Mouse (Mus musculus) spleen, adult 2 months (tissue): ENCODE results near the gene Dtx4. TPM values are rescaled to one million over a fixed set of nuclear protein-coding genes. Genes with fewer than 3 reads are reported as not detected.
"Not testable (repeated sequence)": the region's sequence is repeated elsewhere in the genome, so short reads cannot be mapped to it uniquely, and the experiment has no call there.

Experiments
- DNase-seq, 2 experiments: peaks; one replicate each; pipeline versions ENCODE4 v3.0.0 to v3.0.0-alpha.2; 2012 to 2021; ENCODE audit warnings: low spot score in 2 of 2, low read depth in 1 of 2
- H3K27ac ChIP-seq: fragments of 200-500 bp; 2 replicates; pipeline ENCODE4 v1.5.1; 2012; ENCODE audit warnings: low read length, inconsistent platforms; ENCODE audit not compliant: insufficient read depth
- H3K27me3 ChIP-seq: fragments of 200-500 bp; 2 replicates; pipeline ENCODE4 v1.6.1; 2012; ENCODE audit warnings: mild to moderate bottlenecking, moderate library complexity, low read length, inconsistent platforms; ENCODE audit not compliant: control insufficient read depth, insufficient read depth
- H3K36me3 ChIP-seq: fragments of 200-500 bp; 2 replicates; pipeline ENCODE4 v1.6.1; 2012; ENCODE audit warnings: mild to moderate bottlenecking, low read length, inconsistent platforms; ENCODE audit not compliant: control insufficient read depth, insufficient read depth
- H3K4me1 ChIP-seq: fragments of 200-500 bp; 2 replicates; pipeline ENCODE4 v1.6.1; 2011; ENCODE audit warnings: inconsistent platforms; ENCODE audit not compliant: control insufficient read depth, insufficient read depth, insufficient read length
- H3K4me3 ChIP-seq: fragments of 200-500 bp; 2 replicates; pipeline ENCODE4 v1.5.1; 2011; ENCODE audit warnings: mild to moderate bottlenecking, inconsistent platforms; ENCODE audit not compliant: insufficient read depth, insufficient read length; ENCODE audit errors: extremely low read depth
- CTCF ChIP-seq: fragments of 200-500 bp; IDR thresholded peaks from 2 replicates; pipeline ENCODE4 v1.5.1; 2011; ENCODE audit warnings: mild to moderate bottlenecking, inconsistent platforms; ENCODE audit not compliant: insufficient read depth, insufficient read length, insufficient replicate concordance; ENCODE audit errors: extremely low read depth
- POLR2A ChIP-seq: fragments of 200-500 bp; IDR thresholded peaks from 2 replicates; pipeline ENCODE4 v1.6.1; 2011; ENCODE audit warnings: low read depth, low read length, inconsistent platforms
- WGBS: fragments of 180-500 bp; shearing (Covaris S2); methylation state at CpG from one replicate; pipeline ENCODE4 v1.1.7; 2018; 5-methylcytosine and 5-hydroxymethylcytosine counted together
- polyA plus RNA-seq: library from polyadenylated mRNA; depleted of rRNA; stranded (reverse); fragments of >200 nt; gene quantifications from 2 replicates; pipeline ENCODE4 v1.2.3, GENCODE M21; 2012; rRNA removed

Gene Dtx4
- 4.3 TPM in 2 replicates for polyA plus RNA-seq

GRCm38 (mm10) chr19:12501370-12502347, at the start of gene Dtx4:
Dtx4 (minus strand) TSS chr19:12501454.
- Histone ChIP-seq H3K4me3 (peak within 1 kb of the TSS; percentile 65), H3K36me3 (no peaks in the 10 kb centered on the region), H3K4me1 (no peaks in the 10 kb centered on the region), H3K27ac (no peak within 1 kb of the TSS), H3K27me3 (peaks cover 2% of the 10 kb centered on the region; the same call in 1 of the 2 replicates)
- DNase-seq = peak; percentile 80 to 91
- WGBS = under 1% methylated on average over 74 of the region's 80 CpGs
- TF ChIP-seq POLR2A (no peak), CTCF (peak; percentile 95; the same call in 1 of the 2 replicates)

- DNase-seq = no peak
- no peak for TF ChIP-seq CTCF
- no peak for TF ChIP-seq POLR2A
- H3K4me1 ChIP-seq = no peaks in the 10 kb centered on the region
- H3K27me3 ChIP-seq = no peaks in the 10 kb centered on the region
- no peaks in the 10 kb centered on the region for H3K36me3 ChIP-seq
- no peak overlapping the region for H3K27ac ChIP-seq
- H3K4me3 ChIP-seq = no peak overlapping the region
- 93% methylated on average over 5 of the region's 5 CpGs for WGBS
Measured at GRCm38 (mm10) chr19:12550005-12550942, 49.0 kb upstream of the Dtx4 start.

- Histone ChIP-seq H3K27ac (no peak overlapping the region), H3K4me3 (no peak overlapping the region), H3K27me3 (no peaks in the 10 kb centered on the region), H3K36me3 (no peaks in the 10 kb centered on the region), H3K4me1 (no peaks in the 10 kb centered on the region)
- peak in 1 of 2 experiments; percentile 57 for DNase-seq
- no peak for TF ChIP-seq POLR2A
- peak; percentile 16; the same call in 1 of the 2 replicates for TF ChIP-seq CTCF
- WGBS = 65% methylated on average over 5 of the region's 5 CpGs
Measured at GRCm38 (mm10) chr19:12549166-12549565, 47.9 kb upstream of the Dtx4 start.

- not testable (repeated sequence) for H3K4me3 ChIP-seq, DNase-seq, H3K36me3 ChIP-seq, H3K4me1 ChIP-seq, H3K27ac ChIP-seq, H3K27me3 ChIP-seq
- WGBS = 94% methylated on average over 11 of the region's 11 CpGs
Measured at GRCm38 (mm10) chr19:12545440-12545839, 44.2 kb upstream of the Dtx4 start, which contains the start of gene Fam111a. Fam111a (plus strand) TSS chr19:12545740.

DNA sequence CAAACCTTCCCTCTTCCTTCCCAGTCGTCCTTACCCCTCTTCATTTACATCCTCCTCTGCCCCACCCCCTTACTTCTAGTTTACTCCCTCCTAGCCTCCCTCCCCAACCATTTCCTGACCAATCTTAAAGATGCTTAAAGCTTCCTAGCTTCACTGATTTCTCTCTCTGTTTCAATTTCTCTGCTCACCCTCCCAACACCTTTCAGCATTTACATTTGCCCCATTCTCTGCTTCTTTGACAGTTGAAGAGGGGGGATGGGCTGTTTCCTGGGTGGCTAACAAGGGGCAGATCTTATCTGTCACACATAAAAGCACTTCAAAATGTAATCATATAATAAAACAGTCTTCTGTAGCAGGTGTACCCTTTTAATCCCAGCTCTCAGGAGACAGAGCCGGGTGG, 40.4 kb upstream of the Dtx4 start:
- Histone ChIP-seq H3K27ac (peak overlapping the region; percentile 97), H3K36me3 (no peaks in the 10 kb centered on the region), H3K4me3 (peak overlapping the region; percentile 31; the same call in 1 of the 2 replicates), H3K4me1 (peaks cover 10% of the 10 kb centered on the region), H3K27me3 (no peaks in the 10 kb centered on the region)
- TF ChIP-seq POLR2A (no peak), CTCF (no peak)
- DNase-seq = peak; percentile 59 to 66
- 11% methylated on average over 2 of the region's 2 CpGs for WGBS

DNA sequence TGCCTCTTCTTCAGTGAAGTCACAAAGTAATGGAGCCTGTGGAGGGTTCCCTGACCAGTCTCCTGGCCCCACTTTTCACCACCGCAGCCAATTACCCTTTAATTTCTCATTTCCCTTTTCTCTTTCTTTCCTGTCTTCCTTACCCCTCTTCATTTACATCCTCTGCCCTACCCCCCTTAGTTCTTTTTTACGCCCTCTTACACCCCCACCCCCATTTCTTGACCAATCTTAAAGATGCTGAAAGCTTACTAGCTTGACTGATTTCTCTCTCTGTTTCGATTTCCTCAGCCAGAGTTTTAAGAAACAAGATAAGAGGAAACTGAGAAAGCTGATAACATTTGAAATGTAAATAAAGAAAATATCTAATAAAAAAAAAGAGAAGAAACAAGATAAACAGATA, 39.5 kb upstream of the Dtx4 start:
- H3K4me3 ChIP-seq = peak overlapping the region; percentile 31; the same call in 1 of the 2 replicates
- H3K36me3 ChIP-seq = no peaks in the 10 kb centered on the region
- no peaks in the 10 kb centered on the region for H3K27me3 ChIP-seq
- no peak for DNase-seq
- 17% methylated on average over 3 of the region's 3 CpGs for WGBS
- TF ChIP-seq CTCF (no peak), POLR2A (no peak)
- peak overlapping the region; percentile 97 for H3K27ac ChIP-seq
- H3K4me1 ChIP-seq = peaks cover 10% of the 10 kb centered on the region
